Mouse (Mus musculus) layer of hippocampus, adult 18-20 months (tissue): Measurements from ENCODE around the gene Klhl6. TPM values are rescaled to one million over a fixed set of nuclear protein-coding genes. Genes with fewer than 3 reads are reported as not detected.
"Not testable (repeated sequence)": the region's sequence is repeated elsewhere in the genome, so short reads cannot be mapped to it uniquely, and the experiment has no call there.

Experiments used
- DNase-seq, 2 experiments: peaks; one replicate each; pipeline ENCODE4 v3.0.0; 2022; ENCODE audit warnings: low spot score in 2 of 2
- long read RNA-seq: library from polyadenylated mRNA; stranded (forward); transcript quantifications from one replicate; pipeline ENCODE4 v2.0.0, GENCODE M21; 2021
- total RNA-seq, 2 experiments: library from RNA; stranded (reverse); gene quantifications; 2 replicates each; pipeline ENCODE4 v1.2.3; 2021

Gene Klhl6
- total RNA-seq = 1 to 10 TPM in 1 of 2 experiments, under 1 TPM in 1; 0.76 to 1.5 TPM
- long read RNA-seq, partial matches to known transcripts = 1 of 4 reads
- long read RNA-seq, other reads (novel, unspliced or antisense) = 2 of 4 reads

- DNase-seq = no peak
Observed at GRCm38 (mm10) chr16:19982537-19983257, at the start of gene Klhl6. Gene Klhl6, minus strand, starts transcription at chr16:19983037.

- not testable (repeated sequence) for DNase-seq
Observed at GRCm38 (mm10) chr16:20027241-20027640, 44.4 kb upstream of the Klhl6 start.

GRCm38 (mm10) chr16:20022821-20023220, 40.0 kb upstream of the Klhl6 start:
- DNase-seq = no peak

GRCm38 (mm10) chr16:20021848-20022247, 39.0 kb upstream of the Klhl6 start:
- no peak for DNase-seq

- DNase-seq = no peak
Observed at GRCm38 (mm10) chr16:20012647-20013046, 29.8 kb upstream of the Klhl6 start.

- DNase-seq = no peak
Observed at GRCm38 (mm10) chr16:20006066-20006465, 23.2 kb upstream of the Klhl6 start.

- not testable (repeated sequence) for DNase-seq
Observed at GRCm38 (mm10) chr16:20000286-20000685, 17.4 kb upstream of the Klhl6 start.

GRCm38 (mm10) chr16:19997616-19998015, 14.8 kb upstream of the Klhl6 start:
- DNase-seq = no peak

GRCm38 (mm10) chr16:19996913-19997312, 14.1 kb upstream of the Klhl6 start:
- not testable (repeated sequence) for DNase-seq

GRCm38 (mm10) chr16:19995818-19996217, 13.0 kb upstream of the Klhl6 start:
- no peak for DNase-seq

- no peak for DNase-seq
Observed at GRCm38 (mm10) chr16:19993278-19993677, 10.4 kb upstream of the Klhl6 start.

- no peak for DNase-seq
Observed at GRCm38 (mm10) chr16:19990536-19990935, 7.7 kb upstream of the Klhl6 start.

GRCm38 (mm10) chr16:19987589-19987988, 4.8 kb upstream of the Klhl6 start:
- DNase-seq = no peak

- DNase-seq = no peak
Observed at GRCm38 (mm10) chr16:19984884-19985643, 2.2 kb upstream of the Klhl6 start.

GRCm38 (mm10) chr16:19983559-19983958, 722 bp upstream of the Klhl6 start:
- no peak for DNase-seq

GRCm38 (mm10) chr16:19981684-19982083, 1.2 kb downstream of the Klhl6 start:
- DNase-seq = no peak

- DNase-seq = no peak
Observed at GRCm38 (mm10) chr16:19981006-19981405, 1.8 kb downstream of the Klhl6 start.

- no peak for DNase-seq
Observed at GRCm38 (mm10) chr16:19979755-19980154, 3.1 kb downstream of the Klhl6 start.

GRCm38 (mm10) chr16:19977282-19977681, 5.6 kb downstream of the Klhl6 start:
- DNase-seq = no peak

GRCm38 (mm10) chr16:19976825-19977224, 6.0 kb downstream of the Klhl6 start:
- no peak for DNase-seq

- DNase-seq = no peak
Observed at GRCm38 (mm10) chr16:19975432-19975831, 7.4 kb downstream of the Klhl6 start.

GRCm38 (mm10) chr16:19973480-19973879, 9.4 kb downstream of the Klhl6 start:
- DNase-seq = no peak
